Mouse (Mus musculus): ENCODE measurements around the gene Antxr1. TPM values are rescaled to one million over a fixed set of nuclear protein-coding genes. Genes with fewer than 3 reads are reported as not detected.
A peak's percentile ranks its signal among the peaks of the same experiment; 100 is the strongest.

The Antxr1 gene
- total and polyA plus RNA-seq, 3 experiments = 0.16 to 0.23 (median 0.21) TPM

DNA sequence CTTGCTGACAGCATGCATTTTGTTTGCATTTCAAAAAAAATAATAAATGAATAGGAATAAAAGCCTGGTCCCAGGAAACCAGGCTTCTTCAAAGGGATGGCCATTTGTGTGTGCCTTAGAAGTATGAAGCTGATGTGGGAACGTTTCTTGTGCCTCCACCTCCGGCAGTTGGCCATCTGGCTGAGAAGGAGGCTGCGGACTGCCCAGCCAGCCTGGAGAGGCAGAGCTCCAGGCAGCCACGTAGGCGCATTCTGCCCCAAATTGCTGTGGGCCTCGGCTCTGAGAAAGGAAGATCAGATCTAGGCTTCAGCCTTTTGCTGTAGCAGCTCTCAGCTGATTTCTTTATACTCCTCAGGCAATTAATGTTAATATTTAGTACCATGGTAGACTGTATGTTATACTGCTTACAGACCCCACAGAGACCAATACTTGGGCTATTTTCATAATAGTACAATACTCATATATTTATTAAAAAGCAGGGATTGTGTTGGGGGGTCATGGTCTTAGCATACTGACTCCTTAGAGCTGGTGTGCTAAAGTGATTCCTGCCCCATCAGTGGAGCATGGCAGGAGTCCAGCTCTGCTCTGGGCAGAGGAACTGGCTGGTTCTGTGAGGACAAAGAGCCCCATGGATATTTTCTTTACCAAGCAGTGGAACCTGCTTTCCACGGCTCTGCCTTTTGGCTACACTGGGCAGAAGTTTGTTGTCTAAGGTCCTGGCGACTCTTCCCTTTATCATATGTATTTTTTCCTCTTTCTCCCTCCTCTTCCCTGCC, 169.9 kb downstream of the Antxr1 start:
- no peak for DNase-seq (ENCODE audit: extremely low read depth)
- dilution Hi-C loops (cut with MboI; ENCODE audit: extremely low pct_ligation_motif_present, extremely low pct_unique_long_range_greater_than_20kb, low sequenced_read_pairs) = no loop called here
- Histone ChIP-seq H3K79me2 (replicated peaks; ENCODE audit: control insufficient read depth, extremely low read depth, insufficient read depth, poor library complexity, severe bottlenecking) (no peaks in the 10 kb centered on the region), H3K9ac (ENCODE audit: insufficient read depth, low read depth) (no peak overlapping the region), H3K36me3 (replicated peaks in 1 of 2; ENCODE audit: control insufficient read depth in 1 of 2, insufficient read depth in 1 of 2, low read length in 1 of 2) (no peaks in the 10 kb centered on the region), H3K9me3 (replicated peaks; ENCODE audit: low read length) (no peaks in the 10 kb centered on the region), H3K4me2 (ENCODE audit: insufficient read depth, low read depth, poor library complexity, severe bottlenecking) (no peak overlapping the region), H3K27ac (ENCODE audit: insufficient read depth, low read depth) (no peak overlapping the region), H3K4me3 (replicated peaks in 1 of 3; ENCODE audit: low read depth in 2 of 3, low read length in 2 of 3, poor library complexity in 1 of 3) (no peak overlapping the region), H3K4me1 (ENCODE audit: control insufficient read depth in 1 of 2, insufficient read depth in 2 of 2) (peaks cover 8 to 13% of the 10 kb centered on the region in 2 experiments; a peak in 3 of 4 replicates), H3K27me3 (replicated peaks) (no peaks in the 10 kb centered on the region)
- no peak for TF ChIP-seq POLR2AphosphoS2 (IDR thresholded peaks at IDR 0.05; ENCODE audit: low read depth, low read length)
- TF ChIP-seq ELF1 (IDR thresholded peaks at IDR 0.05; ENCODE audit: low read depth, low read length) = no peak
- no peak for TF ChIP-seq RCOR1 (conservative IDR thresholded peaks at IDR 0.05; ENCODE audit: low read depth, low read length)
- no peak for TF ChIP-seq NELFE (IDR thresholded peaks at IDR 0.05; ENCODE audit: low read depth, low read length)
- TF ChIP-seq MAX (IDR thresholded peaks at IDR 0.05; ENCODE audit: low read length) = no peak
- no peak for TF ChIP-seq JUND (conservative IDR thresholded peaks at IDR 0.05; ENCODE audit: low read depth, low read length)
- TF ChIP-seq EP300 (IDR thresholded peaks at IDR 0.05; ENCODE audit: low read length) = no peak
- no peak for TF ChIP-seq SIN3A (IDR thresholded peaks at IDR 0.05; ENCODE audit: low read length)
- TF ChIP-seq MAZ (IDR thresholded peaks at IDR 0.05; ENCODE audit: low read depth, low read length) = no peak
- TF ChIP-seq HCFC1 (IDR thresholded peaks at IDR 0.05; ENCODE audit: low read depth, low read length) = no peak
- no peak for TF ChIP-seq KAT2A (IDR thresholded peaks at IDR 0.05; ENCODE audit: insufficient replicate concordance, low read length)
- TF ChIP-seq ZMIZ1 (IDR thresholded peaks at IDR 0.05; ENCODE audit: low read depth, low read length) = no peak
- TF ChIP-seq GABPA (IDR thresholded peaks at IDR 0.05; ENCODE audit: insufficient replicate concordance, low read depth, low read length) = no peak
- no peak for TF ChIP-seq BHLHE40 (IDR thresholded peaks at IDR 0.05; ENCODE audit: low read depth, low read length)
- TF ChIP-seq PAX5 (IDR thresholded peaks at IDR 0.05; ENCODE audit: low read length) = no peak
- TF ChIP-seq ZC3H11A (IDR thresholded peaks at IDR 0.05; ENCODE audit: low read depth, low read length) = no peak
- in situ Hi-C loops (cut with MboI; ENCODE audit: low pct_ligation_motif_present, low pct_unique_long_range_greater_than_20kb, low sequenced_read_pairs) = loop anchor here (25.0 kb wide), 1 partner anchor 397 kb away; no protein-coding TSS in a partner anchor

GRCm38 (mm10) chr6:87161391-87162263, 174.0 kb downstream of the Antxr1 start:
- no peak overlapping the region for H3K4me3 ChIP-seq (replicated peaks in 1 of 3; ENCODE audit: low read depth in 2 of 3, low read length in 2 of 3, poor library complexity in 1 of 3)
- peaks cover 5 to 13% of the 10 kb centered on the region in 2 experiments; a peak in 2 of 4 replicates for H3K4me1 ChIP-seq (ENCODE audit: control insufficient read depth in 1 of 2, insufficient read depth in 2 of 2)
- H3K36me3 ChIP-seq (replicated peaks in 1 of 2; ENCODE audit: control insufficient read depth in 1 of 2, insufficient read depth in 1 of 2, low read length in 1 of 2) = no peaks in the 10 kb centered on the region
- in situ Hi-C loops (cut with MboI; ENCODE audit: low pct_ligation_motif_present, low pct_unique_long_range_greater_than_20kb, low sequenced_read_pairs) (loop anchor here (25.0 kb wide), 1 partner anchor 401 kb away; no protein-coding TSS in a partner anchor), dilution Hi-C loops (cut with MboI; ENCODE audit: extremely low pct_ligation_motif_present, extremely low pct_unique_long_range_greater_than_20kb, low sequenced_read_pairs) (no loop called here)
- no peaks in the 10 kb centered on the region for H3K9me3 ChIP-seq (replicated peaks; ENCODE audit: low read length)
- no peaks in the 10 kb centered on the region for H3K27me3 ChIP-seq (replicated peaks)
- H3K79me2 ChIP-seq (replicated peaks; ENCODE audit: control insufficient read depth, extremely low read depth, insufficient read depth, poor library complexity, severe bottlenecking) = no peaks in the 10 kb centered on the region
- H3K9ac ChIP-seq (ENCODE audit: insufficient read depth, low read depth) = no peak overlapping the region
- H3K4me2 ChIP-seq (ENCODE audit: insufficient read depth, low read depth, poor library complexity, severe bottlenecking) = peak overlapping the region; percentile 16; the same call in 1 of the 2 replicates
- peak; percentile 35 for DNase-seq (ENCODE audit: extremely low read depth)
- H3K27ac ChIP-seq (ENCODE audit: insufficient read depth, low read depth) = no peak overlapping the region
- TF ChIP-seq ELF1 (IDR thresholded peaks at IDR 0.05; ENCODE audit: low read depth, low read length) = no peak
- no peak for TF ChIP-seq IRF4 (IDR thresholded peaks at IDR 0.05; ENCODE audit: low read depth, low read length)
- TF ChIP-seq MAFK (IDR thresholded peaks at IDR 0.05; ENCODE audit: insufficient replicate concordance, low read length) = no peak
- TF ChIP-seq HCFC1 (IDR thresholded peaks at IDR 0.05; ENCODE audit: low read depth, low read length) = no peak
- TF ChIP-seq GABPA (IDR thresholded peaks at IDR 0.05; ENCODE audit: insufficient replicate concordance, low read depth, low read length) = no peak
- TF ChIP-seq MEF2A (IDR thresholded peaks at IDR 0.05; ENCODE audit: borderline replicate concordance, low read depth, low read length) = no peak
- TF ChIP-seq PAX5 (IDR thresholded peaks at IDR 0.05; ENCODE audit: low read length) = no peak
- TF ChIP-seq NRF1 (IDR thresholded peaks at IDR 0.05; ENCODE audit: low read depth, low read length) = no peak
- TF ChIP-seq CHD1 (IDR thresholded peaks at IDR 0.05; ENCODE audit: low read depth, low read length) = no peak
- TF ChIP-seq CHD2 (IDR thresholded peaks at IDR 0.05; ENCODE audit: low read length) = no peak
- TF ChIP-seq POLR2A (IDR thresholded peaks at IDR 0.05; ENCODE audit: low read depth, low read length) = no peak
- TF ChIP-seq MAX (IDR thresholded peaks at IDR 0.05; ENCODE audit: low read length) = no peak
- TF ChIP-seq UBTF (IDR thresholded peaks at IDR 0.05; ENCODE audit: low read depth, low read length) = no peak
- no peak for TF ChIP-seq USF2 (conservative IDR thresholded peaks at IDR 0.05; ENCODE audit: low read depth, low read length)
- TF ChIP-seq POLR2AphosphoS2 (IDR thresholded peaks at IDR 0.05; ENCODE audit: low read depth, low read length) = no peak
- TF ChIP-seq SMC3 (IDR thresholded peaks at IDR 0.05; ENCODE audit: low read depth, low read length) = no peak
- peak; percentile 31; the same call in 1 of the 2 replicates for TF ChIP-seq JUND (conservative IDR thresholded peaks at IDR 0.05; ENCODE audit: low read depth, low read length)
- no peak for TF ChIP-seq ZC3H11A (IDR thresholded peaks at IDR 0.05; ENCODE audit: low read depth, low read length)
- no peak for TF ChIP-seq TBP (conservative IDR thresholded peaks at IDR 0.05; ENCODE audit: low read depth, low read length)
- TF ChIP-seq MYC (IDR thresholded peaks at IDR 0.05; ENCODE audit: low read depth, low read length) = peak; percentile 47; the same call in 1 of the 2 replicates
- no peak for TF ChIP-seq NELFE (IDR thresholded peaks at IDR 0.05; ENCODE audit: low read depth, low read length)
